Mouse (Mus musculus) small intestine, adult 2 months (tissue): Measurements from ENCODE around the gene Ldlrad1. TPM values are rescaled to one million over a fixed set of nuclear protein-coding genes. Genes with fewer than 3 reads are reported as not detected.

Source experiments
- H3K27ac ChIP-seq: fragments of 200-500 bp; 2 replicates; pipeline ENCODE4 v1.5.1; 2012; ENCODE audit warnings: low read depth, low read length, control low read depth, inconsistent platforms; ENCODE audit not compliant: insufficient read depth
- H3K27me3 ChIP-seq: fragments of 200-500 bp; 2 replicates; pipeline ENCODE4 v1.6.1; 2012; ENCODE audit warnings: mild to moderate bottlenecking, moderate library complexity, low read length, inconsistent platforms; ENCODE audit not compliant: control insufficient read depth, insufficient read depth
- H3K36me3 ChIP-seq: fragments of 200-500 bp; 2 replicates; pipeline ENCODE4 v1.6.1; 2012; ENCODE audit warnings: mild to moderate bottlenecking, low read length, control low read depth, inconsistent platforms; ENCODE audit not compliant: control insufficient read depth, insufficient read depth
- H3K4me1 ChIP-seq: fragments of 200-500 bp; 2 replicates; pipeline ENCODE4 v1.6.1; 2012; ENCODE audit warnings: low read length, inconsistent platforms, mixed read lengths; ENCODE audit not compliant: control insufficient read depth, insufficient read depth, insufficient read length
- H3K4me3 ChIP-seq: fragments of 200-500 bp; 2 replicates; pipeline ENCODE4 v1.5.1; 2012; ENCODE audit warnings: low read depth, mild to moderate bottlenecking, control low read depth, inconsistent platforms, low read length, moderate library complexity
- CTCF ChIP-seq: fragments of 200-500 bp; IDR thresholded peaks from 2 replicates; pipeline ENCODE4 v1.5.1; 2012; ENCODE audit warnings: low read depth, mild to moderate bottlenecking, control low read depth, inconsistent platforms, low read length, moderate library complexity, mixed read lengths; ENCODE audit not compliant: insufficient replicate concordance, insufficient read length; ENCODE audit errors: extremely low read depth
- POLR2A ChIP-seq: fragments of 200-500 bp; IDR thresholded peaks from 2 replicates; pipeline ENCODE4 v1.6.1; 2012; ENCODE audit warnings: low read depth, mild to moderate bottlenecking, control low read depth, inconsistent platforms, low read length, moderate library complexity
- WGBS: fragments of 180-500 bp; shearing (Covaris S2); methylation state at CpG from one replicate; pipeline ENCODE4 v1.1.7; 2018; 5-methylcytosine and 5-hydroxymethylcytosine counted together
- polyA plus RNA-seq: library from polyadenylated mRNA; depleted of rRNA; stranded (reverse); fragments of >200 nt; gene quantifications from 2 replicates; pipeline ENCODE4 v1.2.3, GENCODE M21; 2012

The Ldlrad1 gene
- polyA plus RNA-seq, 1 experiment = 1.1 TPM

- WGBS = 88% methylated on average over 3 of the region's 3 CpGs
- Histone ChIP-seq H3K4me3 (no peak overlapping the region), H3K4me1 (peaks cover 12% of the 10 kb centered on the region), H3K27me3 (no peaks in the 10 kb centered on the region), H3K36me3 (peaks cover 34% of the 10 kb centered on the region), H3K27ac (no peak overlapping the region)
- TF ChIP-seq CTCF (no peak), POLR2A (no peak)
Observed at GRCm38 (mm10) chr4:107185703-107186102, 23.3 kb upstream of the Ldlrad1 start.

DNA sequence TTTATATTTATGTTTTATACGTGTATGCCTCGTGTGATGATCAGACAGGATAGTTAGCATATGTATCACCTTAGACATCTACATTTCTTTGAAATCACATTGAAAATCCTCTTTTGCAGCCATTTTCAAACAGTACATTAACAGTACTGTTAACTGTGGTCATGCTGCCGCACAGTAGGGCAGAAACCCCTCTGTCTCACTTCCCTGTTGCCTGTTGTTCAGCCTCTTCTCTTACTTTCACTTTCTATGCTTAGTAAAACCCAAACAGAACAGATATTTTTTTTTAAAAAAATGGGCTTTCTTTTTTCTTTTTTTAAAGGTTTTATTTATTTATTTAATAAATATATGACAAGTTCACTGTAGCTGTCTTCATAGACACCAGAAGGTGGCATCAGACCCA is 15.1 kb upstream of the Ldlrad1 start:
- no peak for TF ChIP-seq CTCF
- TF ChIP-seq POLR2A = no peak
- Histone ChIP-seq H3K4me1 (no peaks in the 10 kb centered on the region), H3K27ac (no peak overlapping the region), H3K27me3 (no peaks in the 10 kb centered on the region), H3K36me3 (peaks cover 66% of the 10 kb centered on the region), H3K4me3 (no peak overlapping the region)
- 89% methylated on average over 3 of the region's 3 CpGs for WGBS

DNA sequence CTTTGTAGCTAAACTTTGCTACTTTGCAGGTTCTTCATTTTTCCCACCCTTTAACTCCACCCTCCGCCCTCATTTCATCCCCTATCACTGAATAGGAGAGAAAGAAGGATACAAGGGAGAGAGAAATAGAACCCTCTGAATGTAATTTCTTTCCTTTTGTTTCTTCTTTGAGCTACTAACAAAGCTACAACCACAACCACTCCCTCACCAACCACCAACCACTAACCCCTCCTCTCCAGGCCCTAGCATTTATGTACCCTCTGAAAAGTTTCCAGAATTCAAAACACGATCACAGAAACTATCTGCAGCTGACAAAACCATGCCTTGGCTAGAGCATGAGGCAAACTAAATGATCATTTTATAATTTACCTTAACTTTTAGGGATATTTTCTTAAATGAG is 12.5 kb upstream of the Ldlrad1 start:
- H3K4me3 ChIP-seq = no peak overlapping the region
- 80% methylated on average over 2 of the region's 2 CpGs for WGBS
- H3K4me1 ChIP-seq = no peaks in the 10 kb centered on the region
- TF ChIP-seq CTCF (no peak), POLR2A (no peak)
- no peak overlapping the region for H3K27ac ChIP-seq
- peaks cover 66% of the 10 kb centered on the region for H3K36me3 ChIP-seq
- H3K27me3 ChIP-seq = no peaks in the 10 kb centered on the region

- H3K27me3 ChIP-seq = no peaks in the 10 kb centered on the region
- no peak for TF ChIP-seq POLR2A
- no peak for TF ChIP-seq CTCF
- WGBS = 94% methylated on average over 5 of the region's 5 CpGs
- H3K36me3 ChIP-seq = peaks cover 70% of the 10 kb centered on the region
- H3K27ac ChIP-seq = no peak overlapping the region
- H3K4me3 ChIP-seq = no peak overlapping the region
- H3K4me1 ChIP-seq = no peaks in the 10 kb centered on the region
Observed at GRCm38 (mm10) chr4:107198072-107198471, 10.9 kb upstream of the Ldlrad1 start.

DNA sequence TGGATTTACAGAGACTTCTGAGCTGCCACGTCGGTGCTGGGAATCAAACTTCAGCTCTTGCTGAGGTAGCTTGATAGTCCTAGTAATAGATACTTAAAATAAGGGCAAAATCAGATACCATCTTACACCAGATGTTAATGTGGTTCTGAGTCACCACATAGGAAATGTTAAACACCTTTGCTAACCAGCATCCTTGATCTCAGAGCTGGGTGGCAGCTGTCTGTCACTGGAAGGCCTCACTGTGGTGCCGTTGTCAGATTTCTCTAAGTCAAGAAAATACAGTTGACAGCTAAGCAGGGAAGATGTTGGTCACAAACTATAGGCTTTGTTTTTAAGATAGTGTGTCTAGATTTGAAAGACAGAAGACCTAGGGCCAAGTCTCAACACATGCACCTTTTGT is 7.2 kb upstream of the Ldlrad1 start:
- no peak overlapping the region for H3K27ac ChIP-seq
- no peaks in the 10 kb centered on the region for H3K27me3 ChIP-seq
- H3K4me1 ChIP-seq = no peaks in the 10 kb centered on the region
- TF ChIP-seq CTCF (no peak), POLR2A (no peak)
- WGBS = 91% methylated on average over 3 of the region's 3 CpGs
- H3K36me3 ChIP-seq = peaks cover 65% of the 10 kb centered on the region
- H3K4me3 ChIP-seq = no peak overlapping the region

DNA sequence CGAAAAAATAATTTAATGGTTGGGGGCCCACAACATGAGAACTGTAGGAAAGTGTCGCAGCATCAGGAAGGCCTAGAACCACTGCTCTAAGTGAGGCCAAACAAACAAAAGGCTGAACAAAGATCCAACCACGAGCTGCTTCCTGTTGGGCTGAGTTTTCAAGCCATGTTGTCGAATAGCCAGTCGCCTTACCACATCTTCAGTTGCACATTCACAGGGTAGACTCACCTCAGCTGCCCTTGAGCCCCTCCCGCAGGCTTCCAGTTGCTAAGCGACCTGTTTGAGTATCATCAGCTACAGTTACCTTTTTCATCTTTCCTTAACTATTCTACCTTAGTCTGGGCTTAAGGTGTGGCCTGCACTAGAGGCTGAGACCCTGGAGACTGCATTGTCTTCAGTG is 6.0 kb upstream of the Ldlrad1 start:
- Histone ChIP-seq H3K27ac (no peak overlapping the region), H3K4me3 (no peak overlapping the region), H3K27me3 (no peaks in the 10 kb centered on the region), H3K4me1 (no peaks in the 10 kb centered on the region), H3K36me3 (peaks cover 58% of the 10 kb centered on the region)
- 70% methylated on average over 7 of the region's 7 CpGs for WGBS
- no peak for TF ChIP-seq CTCF
- no peak for TF ChIP-seq POLR2A

DNA sequence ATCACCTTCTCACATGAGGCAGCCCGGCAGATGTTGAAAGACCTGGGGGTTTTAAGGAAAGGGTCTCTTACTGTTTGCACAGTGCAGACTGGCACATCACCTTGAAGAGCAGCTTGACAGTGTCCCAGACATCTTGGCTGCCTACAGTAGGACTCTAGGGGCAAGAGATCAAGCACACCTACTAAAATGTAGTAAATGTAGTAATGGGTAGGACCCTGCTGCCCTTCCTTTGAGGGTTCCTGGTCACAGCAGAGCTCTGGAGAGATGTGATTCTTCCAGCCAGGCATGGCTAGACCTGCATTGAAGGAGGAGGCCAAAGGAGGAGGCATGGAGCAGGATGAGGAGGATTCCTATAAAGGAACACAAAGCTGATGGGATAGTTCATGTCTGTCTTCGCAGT is 2.0 kb upstream of the Ldlrad1 start:
- no peak overlapping the region for H3K4me3 ChIP-seq
- no peaks in the 10 kb centered on the region for H3K4me1 ChIP-seq
- WGBS = 97% methylated on average over 2 of the region's 2 CpGs
- H3K27ac ChIP-seq = no peak overlapping the region
- H3K36me3 ChIP-seq = peaks cover 30% of the 10 kb centered on the region
- H3K27me3 ChIP-seq = no peaks in the 10 kb centered on the region
- TF ChIP-seq POLR2A (no peak), CTCF (no peak)

GRCm38 (mm10) chr4:107210483-107211097 is 1.6 kb downstream of the Ldlrad1 start:
- WGBS = 44% methylated on average over 5 of the region's 5 CpGs
- TF ChIP-seq POLR2A (no peak), CTCF (no peak)
- H3K27me3 ChIP-seq = no peaks in the 10 kb centered on the region
- no peak overlapping the region for H3K4me3 ChIP-seq
- H3K36me3 ChIP-seq = peaks cover 7% of the 10 kb centered on the region
- H3K27ac ChIP-seq = no peak overlapping the region
- no peaks in the 10 kb centered on the region for H3K4me1 ChIP-seq
